Comparison of ENCODE assay signal across 22 mouse cellular contexts in genomic region chr13:25159917-25160316, GRCm38 (mm10).
DNase-seq lines count a peak whose midpoint lies in the region; ATAC-seq and TF ChIP-seq lines count a peak whose summit lies in the region.
"Had no signal": no experiment of that assay in that cellular context is flagged by ENCODE, and none has a peak within 500 bp of the region (broad histone marks: within the 10 kb centered on the region; RNA-seq: fewer than 3 reads in every experiment).

No protein-coding gene starts in this region.

- no peak overlapping the region for H3K4me3 ChIP-seq in forebrain, postnatal 0 days (ENCODE audit: low read depth, low read length)
- no peak overlapping the region for H3K4me3 ChIP-seq in forebrain, embryonic 14.5 days (ENCODE audit: low read depth, low read length)
- no peak overlapping the region for H3K4me3 ChIP-seq in midbrain, embryonic 15.5 days
- H3K4me3 ChIP-seq in midbrain, postnatal 0 days (ENCODE audit: low read depth, low read length) = no peak overlapping the region
- H3K4me3 ChIP-seq in lung, postnatal 0 days (ENCODE audit: low read depth, low read length) = no peak overlapping the region
- H3K4me3 ChIP-seq in stomach, postnatal 0 days (ENCODE audit: low read depth, low read length) = no peak overlapping the region
- H3K4me3 ChIP-seq: gastrocnemius, adult 2 months; hindbrain, embryonic 12.5 days; midbrain, embryonic 12.5 days; neural tube, embryonic 13.5 days had no signal

- no peaks in the 10 kb centered on the region for H3K36me3 ChIP-seq in forebrain, postnatal 0 days (ENCODE audit: insufficient read depth)
- no peaks in the 10 kb centered on the region for H3K36me3 ChIP-seq in forebrain, embryonic 14.5 days (ENCODE audit: control insufficient read depth, insufficient read depth, low read length)
- H3K36me3 ChIP-seq in midbrain, embryonic 15.5 days (replicated peaks) = no peaks in the 10 kb centered on the region
- no peaks in the 10 kb centered on the region for H3K36me3 ChIP-seq in midbrain, postnatal 0 days (ENCODE audit: insufficient read depth, low read length)
- no peaks in the 10 kb centered on the region for H3K36me3 ChIP-seq in lung, postnatal 0 days (ENCODE audit: insufficient read depth, low read length)
- no peaks in the 10 kb centered on the region for H3K36me3 ChIP-seq in stomach, postnatal 0 days (ENCODE audit: control insufficient read depth, insufficient read depth, low read length)
- H3K36me3 ChIP-seq: hindbrain, embryonic 12.5 days; midbrain, embryonic 12.5 days; neural tube, embryonic 13.5 days had no signal

- H3K4me1 ChIP-seq in forebrain, postnatal 0 days (ENCODE audit: insufficient read depth) = no peaks in the 10 kb centered on the region
- H3K4me1 ChIP-seq in forebrain, embryonic 14.5 days (ENCODE audit: control insufficient read depth, insufficient read depth, low read length) = peaks cover 6% of the 10 kb centered on the region; the same call in 1 of the 2 replicates
- no peaks in the 10 kb centered on the region for H3K4me1 ChIP-seq in midbrain, embryonic 15.5 days
- H3K4me1 ChIP-seq in midbrain, postnatal 0 days (ENCODE audit: insufficient read depth, low read length) = no peaks in the 10 kb centered on the region
- no peaks in the 10 kb centered on the region for H3K4me1 ChIP-seq in lung, postnatal 0 days (ENCODE audit: insufficient read depth, low read depth, low read length)
- no peaks in the 10 kb centered on the region; the same call in 1 of the 2 replicates for H3K4me1 ChIP-seq in stomach, postnatal 0 days (replicated peaks; ENCODE audit: control insufficient read depth, insufficient read depth)
- H3K4me1 ChIP-seq: hindbrain, embryonic 12.5 days; midbrain, embryonic 12.5 days; neural tube, embryonic 13.5 days had no signal

- no peak overlapping the region for H3K27ac ChIP-seq in forebrain, postnatal 0 days (ENCODE audit: low read depth, low read length)
- no peak overlapping the region for H3K27ac ChIP-seq in forebrain, embryonic 14.5 days (ENCODE audit: low read depth, low read length)
- H3K27ac ChIP-seq in midbrain, embryonic 15.5 days = no peak overlapping the region
- no peak overlapping the region for H3K27ac ChIP-seq in midbrain, postnatal 0 days (ENCODE audit: low read depth, low read length)
- no peak overlapping the region for H3K27ac ChIP-seq in lung, postnatal 0 days (ENCODE audit: low read length)
- H3K27ac ChIP-seq in stomach, postnatal 0 days (replicated peaks) = no peak overlapping the region
- H3K27ac ChIP-seq: gastrocnemius, adult 2 months; hindbrain, embryonic 12.5 days; midbrain, embryonic 12.5 days; neural tube, embryonic 13.5 days had no signal

- no peak for DNase-seq in forebrain, postnatal 0 days
- no peak for DNase-seq in forebrain, embryonic 14.5 days (ENCODE audit: low spot score)
- DNase-seq in midbrain, postnatal 0 days (ENCODE audit: low spot score) = no peak
- DNase-seq in lung, postnatal 0 days (ENCODE audit: low spot score) = peak; percentile 34
- no peak for DNase-seq in stomach, postnatal 0 days (ENCODE audit: low spot score)
- no peak for DNase-seq in gastrocnemius, postnatal 4 days (ENCODE audit: low spot score in 2 of 2)
- DNase-seq: adrenal gland, postnatal 25 days; B cell, adult 2 months; cerebellum, adult 11-12 months; cerebellum, postnatal 25 days; embryo, embryonic 11 days; gastrocnemius, adult 2 months; heart, postnatal 14 days; kidney, adult 2 months; kidney, postnatal 14 days; right cerebral cortex, adult 18-20 months; thymus, adult 18-20 months had no signal

- TF ChIP-seq EP300 in lung, postnatal 0 days (IDR thresholded peaks at IDR 0.05) = no peak
- no peak for TF ChIP-seq EP300 in stomach, postnatal 0 days (optimal IDR thresholded peaks at IDR 0.05)

- no peaks in the 10 kb centered on the region for H3K9me3 ChIP-seq in forebrain, postnatal 0 days (ENCODE audit: low read length)
- H3K9me3 ChIP-seq in forebrain, embryonic 14.5 days (replicated peaks; ENCODE audit: control insufficient read depth, low read length) = no peaks in the 10 kb centered on the region
- no peaks in the 10 kb centered on the region for H3K9me3 ChIP-seq in midbrain, embryonic 15.5 days
- no peaks in the 10 kb centered on the region for H3K9me3 ChIP-seq in midbrain, postnatal 0 days (ENCODE audit: low read length)
- H3K9me3 ChIP-seq in lung, postnatal 0 days (ENCODE audit: low read length) = no peaks in the 10 kb centered on the region
- H3K9me3 ChIP-seq in stomach, postnatal 0 days (ENCODE audit: control insufficient read depth, low read length) = no peaks in the 10 kb centered on the region
- H3K9me3 ChIP-seq: hindbrain, embryonic 12.5 days; midbrain, embryonic 12.5 days; neural tube, embryonic 13.5 days had no signal

- H3K27me3 ChIP-seq in forebrain, postnatal 0 days (ENCODE audit: insufficient read depth, low read length) = no peaks in the 10 kb centered on the region
- no peaks in the 10 kb centered on the region for H3K27me3 ChIP-seq in forebrain, embryonic 14.5 days (replicated peaks; ENCODE audit: control insufficient read depth, insufficient read depth, low read length)
- H3K27me3 ChIP-seq in midbrain, embryonic 15.5 days (replicated peaks) = no peaks in the 10 kb centered on the region
- no peaks in the 10 kb centered on the region for H3K27me3 ChIP-seq in midbrain, postnatal 0 days (ENCODE audit: insufficient read depth, low read length)
- H3K27me3 ChIP-seq in lung, postnatal 0 days (replicated peaks; ENCODE audit: insufficient read depth, low read length) = no peaks in the 10 kb centered on the region
- no peaks in the 10 kb centered on the region for H3K27me3 ChIP-seq in stomach, postnatal 0 days (ENCODE audit: control insufficient read depth, insufficient read depth, low read length)
- H3K27me3 ChIP-seq: hindbrain, embryonic 12.5 days; midbrain, embryonic 12.5 days; neural tube, embryonic 13.5 days had no signal

- no peak for TF ChIP-seq CTCF in forebrain, postnatal 0 days (IDR thresholded peaks at IDR 0.05; ENCODE audit: low read depth)
- no peak for TF ChIP-seq CTCF in midbrain, postnatal 0 days (IDR thresholded peaks at IDR 0.05)
- no peak for TF ChIP-seq CTCF in lung, postnatal 0 days (IDR thresholded peaks at IDR 0.05)
- TF ChIP-seq CTCF in stomach, postnatal 0 days (IDR thresholded peaks at IDR 0.05; ENCODE audit: low read depth) = no peak

- 63% methylated on average over 2 of the region's 2 CpGs for WGBS in forebrain, postnatal 0 days
- WGBS in forebrain, embryonic 14.5 days = 80% methylated on average over 2 of the region's 2 CpGs
- WGBS in midbrain, embryonic 15.5 days = 62% methylated on average over 2 of the region's 2 CpGs
- WGBS in midbrain, postnatal 0 days = 56% methylated on average over 2 of the region's 2 CpGs
- 34% methylated on average over 2 of the region's 2 CpGs for WGBS in lung, postnatal 0 days
- WGBS in stomach, postnatal 0 days = 27% methylated on average over 2 of the region's 2 CpGs

- ATAC-seq in forebrain, postnatal 0 days = peak; percentile 56
- no peak for ATAC-seq in forebrain, embryonic 14.5 days
- 0 out of 2 replicates have a peak, but pooled peaks have one; percentile 24 for ATAC-seq in midbrain, embryonic 15.5 days (replicated peaks)
- no peak for ATAC-seq in midbrain, postnatal 0 days (ENCODE audit: low FRiP score)
- peak; percentile 76 for ATAC-seq in lung, postnatal 0 days
- ATAC-seq in stomach, postnatal 0 days (ENCODE audit: low FRiP score, low TSS enrichment) = peak; percentile 70

- H3K9ac ChIP-seq in forebrain, postnatal 0 days = no peak overlapping the region
- H3K9ac ChIP-seq in forebrain, embryonic 14.5 days (ENCODE audit: low read length) = no peak overlapping the region
- no peak overlapping the region for H3K9ac ChIP-seq in midbrain, embryonic 15.5 days
- H3K9ac ChIP-seq in midbrain, postnatal 0 days (replicated peaks; ENCODE audit: low read length, poor library complexity, severe bottlenecking) = no peak overlapping the region
- H3K9ac ChIP-seq in lung, postnatal 0 days (replicated peaks; ENCODE audit: low read depth) = no peak overlapping the region
- H3K9ac ChIP-seq in stomach, postnatal 0 days (ENCODE audit: low read length) = no peak overlapping the region
- H3K9ac ChIP-seq: hindbrain, embryonic 12.5 days; midbrain, embryonic 12.5 days; neural tube, embryonic 13.5 days had no signal

- no peak overlapping the region for H3K4me2 ChIP-seq in forebrain, postnatal 0 days (ENCODE audit: low read depth)
- no peak overlapping the region for H3K4me2 ChIP-seq in forebrain, embryonic 14.5 days (ENCODE audit: low read length)
- H3K4me2 ChIP-seq in midbrain, embryonic 15.5 days = no peak overlapping the region
- no peak overlapping the region for H3K4me2 ChIP-seq in midbrain, postnatal 0 days (ENCODE audit: low read depth, low read length, poor library complexity, severe bottlenecking)
- no peak overlapping the region for H3K4me2 ChIP-seq in lung, postnatal 0 days (replicated peaks; ENCODE audit: low read depth, low read length)
- no peak overlapping the region for H3K4me2 ChIP-seq in stomach, postnatal 0 days (replicated peaks; ENCODE audit: low read depth)
- H3K4me2 ChIP-seq: heart, embryonic 11.5 days; hindbrain, embryonic 12.5 days; midbrain, embryonic 12.5 days; neural tube, embryonic 13.5 days had no signal

Comparison
In these comparisons a context has a peak if more than half of its experiments do, and no peak if none do; other contexts are left out.
1. ATAC-seq: peak in forebrain, postnatal 0 days (single experiment), midbrain, embryonic 15.5 days (single experiment), lung, postnatal 0 days (single experiment) and stomach, postnatal 0 days (single experiment); none in forebrain, embryonic 14.5 days (single experiment) and midbrain, postnatal 0 days (single experiment).